Mouse (Mus musculus) left cerebral cortex, adult 18-20 months (tissue): ENCODE measurements around the gene Zbtb16. TPM values are rescaled to one million over a fixed set of nuclear protein-coding genes. Genes with fewer than 3 reads are reported as not detected.

Experiments used
- DNase-seq, 2 experiments: peaks; one replicate each; pipeline ENCODE4 v3.0.0; 2021 to 2022; ENCODE audit warnings: low spot score in 2 of 2, mixed read lengths in 1 of 2
- total RNA-seq, 2 experiments: library from RNA; stranded (reverse); gene quantifications; 2 replicates each; pipeline ENCODE4 v1.2.3; 2021

The Zbtb16 gene
- total RNA-seq, 2 experiments from 2014 or later, result 63.6 to 86.3 TPM

DNA sequence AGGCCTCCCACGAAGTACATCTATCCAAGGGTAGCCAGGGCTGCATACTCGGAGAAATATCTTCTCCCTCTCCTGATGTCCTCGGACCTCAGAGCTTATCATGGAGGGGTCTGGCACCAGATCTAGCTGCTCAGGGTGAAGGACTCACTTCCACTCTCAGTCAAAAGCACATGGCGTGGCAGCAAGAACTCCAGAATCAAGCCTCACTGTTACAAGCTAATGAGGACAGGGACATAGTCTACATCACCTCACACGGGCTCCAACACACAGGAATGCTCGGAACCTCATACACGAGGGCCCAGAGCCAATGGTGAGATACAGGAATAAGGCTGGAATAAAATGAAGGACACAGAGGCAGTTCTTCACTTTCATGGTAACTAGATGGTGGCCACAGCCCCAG lies 7.2 kb downstream of the Zbtb16 start:
- no peak for DNase-seq

DNA sequence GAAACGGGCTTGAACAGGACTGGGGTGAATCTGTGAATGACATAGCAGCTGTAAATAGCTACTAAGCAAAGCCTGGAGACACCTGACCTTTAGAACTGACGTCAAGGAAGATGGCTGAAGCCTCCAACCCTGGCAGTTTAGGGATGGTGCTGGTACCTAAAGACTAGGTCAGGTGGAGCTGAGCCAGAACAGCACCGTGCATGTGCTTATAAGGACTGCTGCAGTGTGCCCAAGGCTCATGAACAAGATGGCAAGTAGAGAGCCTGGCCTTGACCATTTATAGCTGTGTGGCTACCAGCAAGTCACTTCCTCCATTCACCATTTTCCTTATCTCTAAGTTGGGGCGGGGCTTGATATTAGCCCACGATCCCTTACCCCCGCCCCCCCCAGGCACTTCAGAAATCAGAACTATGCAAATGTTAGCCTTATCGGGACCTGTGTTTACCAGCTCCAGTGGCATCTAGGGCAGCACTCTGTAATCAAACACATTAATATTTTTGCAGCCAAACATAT lies 9.6 kb downstream of the Zbtb16 start:
- DNase-seq, result no peak

DNA sequence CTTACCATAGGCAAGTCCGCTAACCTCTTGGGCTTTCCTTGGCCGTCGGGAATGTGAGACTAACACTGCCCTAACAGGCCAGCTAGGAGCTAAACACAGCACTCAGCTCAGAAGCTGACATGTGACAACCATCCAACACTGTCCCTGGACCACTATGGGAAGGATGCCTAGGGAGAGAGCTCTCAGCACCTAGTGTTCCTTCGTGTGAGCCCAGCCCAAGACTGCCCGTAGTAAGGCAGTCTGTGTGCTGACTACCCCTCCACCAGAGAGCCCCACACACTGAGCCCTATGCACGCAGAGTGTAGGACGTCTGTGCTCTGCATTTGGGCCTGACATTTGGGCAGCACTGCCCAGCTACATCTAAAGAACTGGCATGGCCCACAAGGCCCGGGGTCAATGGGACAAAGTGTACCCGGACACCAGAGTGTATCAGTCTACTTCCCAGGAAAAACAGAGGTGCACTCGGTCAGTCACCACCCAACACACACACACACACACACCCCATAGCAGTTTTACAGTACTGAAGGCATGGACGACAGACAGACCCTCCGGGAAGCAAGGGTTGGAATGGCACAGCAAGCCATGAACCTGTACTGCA lies 11.4 kb downstream of the Zbtb16 start:
- DNase-seq, result no peak

DNA sequence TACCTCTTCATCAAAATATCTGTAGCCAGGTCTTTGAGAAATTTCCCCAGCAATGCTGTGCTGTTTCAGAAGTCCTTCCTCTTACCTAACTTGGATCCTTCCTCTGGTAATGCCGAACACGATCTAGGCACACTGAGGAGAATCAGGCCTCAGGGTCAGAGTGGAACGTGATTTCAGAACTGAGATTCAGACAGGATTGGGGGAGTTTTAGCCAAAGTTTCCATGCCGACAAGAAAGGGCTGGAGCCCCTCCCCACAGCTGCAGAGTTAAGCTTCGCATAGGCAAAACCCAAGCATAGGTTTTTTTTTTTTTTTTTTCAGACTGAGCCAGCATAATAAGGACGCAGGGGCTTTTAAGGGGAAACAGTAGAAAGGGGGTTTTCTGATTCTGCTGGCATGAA lies 12.2 kb downstream of the Zbtb16 start:
- DNase-seq, result no peak

DNA sequence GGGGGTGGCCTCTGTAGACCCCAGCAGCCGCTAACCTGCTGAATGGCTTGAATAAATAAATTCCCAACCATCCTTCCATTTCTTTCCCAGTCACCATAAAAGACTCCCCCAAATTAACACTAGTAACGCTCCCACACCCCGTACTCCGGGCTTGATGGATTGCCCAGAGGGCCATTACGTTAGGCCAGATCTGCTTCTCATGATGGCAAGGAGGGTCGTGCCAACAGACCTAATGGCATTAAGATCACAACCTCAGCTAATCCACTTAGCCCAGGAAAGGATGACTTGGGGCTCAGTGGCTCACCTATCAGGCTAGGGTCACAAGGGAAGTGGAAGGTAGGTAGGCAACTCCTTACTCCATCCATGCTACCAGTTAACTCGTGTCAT lies 12.7 kb downstream of the Zbtb16 start:
- DNase-seq, result no peak

DNA sequence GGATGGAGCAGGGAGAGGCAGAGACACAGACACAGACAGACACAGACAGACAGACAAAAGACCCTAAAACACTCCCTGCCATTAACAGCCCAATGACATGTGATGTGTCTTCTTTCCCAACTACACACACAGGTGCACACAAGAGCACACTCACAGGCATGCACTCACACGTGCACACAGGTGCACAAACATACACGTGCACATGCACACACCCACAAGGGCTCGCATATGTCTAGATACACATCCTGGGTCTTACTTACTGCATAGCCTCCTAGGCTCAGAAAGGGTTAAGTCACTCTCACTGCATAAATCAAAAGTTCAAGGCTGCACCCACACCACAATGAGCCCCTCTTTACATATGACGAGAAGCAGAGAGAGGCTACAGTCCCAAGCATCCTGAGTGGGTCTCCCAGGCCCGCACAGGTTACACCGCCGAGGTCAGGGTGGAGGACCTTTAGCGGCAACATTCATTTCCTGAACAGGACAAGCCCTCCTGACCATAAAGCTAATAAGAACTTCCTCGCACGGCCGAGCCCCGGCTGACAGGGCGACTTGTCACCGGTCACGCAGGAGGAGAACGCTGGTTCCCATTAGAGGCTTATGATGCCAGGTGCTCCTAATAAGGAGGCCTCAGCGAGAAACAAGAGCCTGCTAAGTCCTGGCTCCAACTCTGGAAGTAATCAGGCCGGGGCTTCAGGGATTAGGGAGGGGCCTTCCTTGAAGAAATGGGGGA lies 13.3 kb downstream of the Zbtb16 start:
- no peak for DNase-seq

DNA sequence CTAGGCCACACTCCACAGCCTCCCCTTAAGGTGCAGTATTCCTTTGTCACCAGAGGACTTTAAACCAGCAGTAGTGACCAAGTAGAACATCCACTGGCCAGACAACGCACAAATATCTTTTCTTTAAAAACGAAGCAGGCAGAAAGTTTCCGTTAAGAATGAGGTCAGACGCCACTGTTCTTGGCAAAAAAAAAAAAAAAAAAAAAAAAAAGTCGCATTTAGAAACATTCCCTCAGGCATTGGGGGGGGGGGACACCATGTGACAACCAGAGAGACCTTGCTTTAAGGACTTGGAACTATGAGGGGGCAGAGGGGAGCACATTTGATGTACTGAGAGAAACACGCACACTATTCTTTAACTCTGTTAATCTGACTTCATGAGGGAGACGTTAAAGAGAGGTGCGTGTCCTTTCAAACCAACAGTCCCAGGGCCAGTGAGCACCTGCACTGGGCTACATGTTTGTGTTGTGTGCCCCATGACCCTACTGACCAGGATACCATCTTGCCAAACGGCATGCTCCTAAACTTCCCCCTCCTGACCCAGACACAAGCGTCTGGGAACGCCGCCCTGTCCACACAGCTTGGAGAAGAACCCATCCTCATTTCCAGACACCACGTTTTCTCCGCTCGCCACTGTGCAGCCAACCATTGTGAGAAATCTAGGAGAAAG lies 14.0 kb downstream of the Zbtb16 start:
- DNase-seq, result no peak

DNA sequence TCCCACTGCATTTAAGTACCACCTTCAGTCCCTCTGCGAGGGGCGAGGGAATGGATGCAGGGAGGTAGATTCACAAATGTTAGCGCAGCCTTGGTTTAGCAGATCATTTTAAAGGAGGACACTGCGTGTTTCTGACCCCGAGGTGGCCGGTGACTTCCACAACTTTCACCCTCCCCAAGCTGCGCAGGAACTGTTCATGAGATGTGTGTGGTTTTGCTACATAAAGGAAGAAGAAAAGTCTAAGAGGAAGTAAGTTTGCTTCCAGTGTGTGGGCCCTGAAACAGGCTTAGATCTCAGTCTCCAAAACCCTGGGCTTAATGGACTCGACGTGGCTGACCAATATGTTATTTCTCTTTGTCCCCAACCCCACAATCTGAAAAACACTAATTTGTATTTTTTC lies 14.6 kb downstream of the Zbtb16 start:
- no peak for DNase-seq

DNA sequence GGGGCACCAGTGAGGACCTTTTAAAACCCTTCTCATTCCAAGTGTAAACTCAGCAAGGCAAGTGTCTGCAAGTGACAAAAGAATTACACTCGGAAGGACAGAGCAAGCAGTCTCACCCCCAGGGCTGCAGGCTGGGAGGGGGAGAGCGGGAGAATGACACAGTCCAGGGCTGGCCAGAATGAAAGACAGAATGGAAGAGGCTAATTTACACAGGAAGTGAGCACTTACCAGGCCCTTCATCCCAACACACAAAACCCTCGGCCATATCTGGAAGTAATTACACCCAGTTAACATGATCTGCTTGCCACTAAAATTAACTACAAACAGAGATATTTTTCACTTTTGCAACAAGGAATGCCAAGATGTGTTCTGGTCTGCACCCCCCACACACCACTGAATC lies 15.2 kb downstream of the Zbtb16 start:
- DNase-seq, result no peak

DNA sequence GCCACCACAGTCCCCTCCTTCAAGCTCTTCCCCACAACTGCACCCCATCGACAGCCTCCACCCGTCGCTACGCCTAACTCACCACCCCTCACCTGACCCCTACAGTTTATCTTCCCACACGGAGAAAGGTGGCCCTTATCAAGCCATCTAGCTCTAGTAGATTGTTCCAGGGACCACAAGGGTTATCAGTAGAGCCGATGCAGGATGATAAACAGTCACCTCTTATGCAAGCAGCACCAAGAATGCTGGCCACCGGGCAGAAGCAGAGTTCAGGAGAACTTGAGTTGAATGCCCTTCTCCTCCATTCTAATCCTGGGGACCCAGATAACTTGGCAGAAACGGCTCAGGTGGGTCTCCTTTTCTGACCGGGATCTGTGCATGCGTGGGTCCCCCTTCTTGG lies 16.3 kb downstream of the Zbtb16 start:
- DNase-seq, result no peak

DNA sequence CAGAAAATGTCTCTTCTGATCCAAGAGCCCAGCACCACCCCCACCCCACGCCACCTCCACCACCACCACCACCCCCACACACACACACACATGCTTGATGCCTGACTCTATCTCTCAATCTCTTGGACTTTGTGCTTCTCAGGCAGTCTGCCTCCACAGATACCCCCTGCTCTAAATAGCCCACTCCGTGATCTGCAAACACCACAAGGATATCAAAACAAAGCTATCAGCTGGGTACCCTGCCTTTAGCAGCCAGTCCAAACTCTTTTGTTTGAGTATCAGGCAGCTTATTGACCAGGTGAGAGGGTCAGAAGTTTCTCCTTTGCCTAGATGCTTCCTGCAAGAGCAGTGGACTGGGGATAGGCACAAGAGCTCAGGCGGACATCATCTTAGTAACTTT lies 16.9 kb downstream of the Zbtb16 start:
- DNase-seq, result no peak

DNA sequence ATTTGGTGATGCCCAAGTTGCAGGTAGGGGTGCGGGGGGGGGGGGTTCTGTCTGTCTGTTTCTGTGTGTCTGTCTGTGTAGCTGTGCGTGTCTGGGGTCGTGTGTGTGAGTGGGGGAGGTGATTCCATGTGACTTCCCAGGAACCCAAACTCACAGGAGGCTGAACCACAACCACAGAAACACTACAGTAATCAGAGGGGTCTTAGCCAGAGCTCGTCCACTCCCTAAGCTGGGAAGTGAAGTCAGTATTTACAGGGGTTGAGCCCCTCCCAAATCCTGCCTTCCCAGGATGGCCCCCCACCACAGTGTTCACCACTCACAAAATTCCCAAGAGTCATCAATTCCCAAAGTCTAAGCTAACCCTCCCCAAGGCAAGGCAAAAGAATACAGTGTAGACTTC lies 18.1 kb downstream of the Zbtb16 start:
- DNase-seq, result no peak

DNA sequence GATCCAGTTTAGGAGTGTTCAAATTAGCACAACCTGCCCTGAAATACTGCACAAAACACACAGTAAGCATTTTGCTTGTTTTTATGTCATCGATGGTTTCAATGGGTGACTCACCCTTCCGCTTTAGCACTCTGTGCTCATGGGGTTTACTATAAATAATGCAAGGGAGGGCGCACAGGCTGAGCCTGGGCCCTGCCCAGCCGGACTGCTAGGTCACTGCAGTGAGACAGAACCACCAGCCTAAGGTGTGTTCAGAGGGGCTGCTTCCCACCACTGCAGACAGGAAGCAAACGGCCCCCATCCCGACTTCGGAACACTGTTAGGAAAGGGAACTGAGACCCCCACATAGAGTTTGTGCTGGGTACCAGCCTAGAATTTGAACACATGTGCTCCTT lies 18.6 kb downstream of the Zbtb16 start:
- no peak for DNase-seq

DNA sequence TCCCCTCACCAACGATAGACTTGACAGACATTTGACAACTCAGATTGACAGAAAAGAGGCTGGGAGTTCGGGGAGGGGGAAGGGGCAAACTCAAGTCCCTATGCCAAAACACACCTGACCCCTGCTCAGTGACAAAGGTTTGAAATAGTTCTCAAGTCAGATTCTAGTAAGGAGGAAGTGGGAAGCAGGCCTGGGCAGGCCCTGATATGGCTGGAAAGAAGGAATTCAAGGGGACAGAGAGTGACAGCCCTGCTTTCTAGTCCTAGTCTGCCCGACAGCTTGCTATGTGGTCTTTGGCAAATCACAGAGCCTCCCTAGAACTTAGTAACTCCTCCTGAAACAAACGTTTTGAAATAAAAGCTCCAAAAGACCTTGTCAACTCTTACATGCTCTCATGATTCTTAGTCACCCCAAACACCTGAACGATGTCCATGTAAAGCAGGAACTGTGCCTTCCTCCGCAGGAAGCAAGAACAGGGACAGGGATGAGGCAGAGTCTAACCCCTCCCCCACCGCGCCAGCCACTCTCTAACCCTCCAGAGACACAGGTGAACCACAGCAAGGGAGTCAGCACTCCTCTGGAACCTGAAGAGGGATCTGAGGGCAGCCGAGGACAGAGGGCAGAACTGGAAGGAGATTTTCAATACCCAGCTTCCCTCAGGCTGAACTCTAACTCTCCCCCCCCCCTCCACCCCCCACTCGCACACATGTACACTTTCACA lies 19.2 kb downstream of the Zbtb16 start:
- DNase-seq, result no peak

DNA sequence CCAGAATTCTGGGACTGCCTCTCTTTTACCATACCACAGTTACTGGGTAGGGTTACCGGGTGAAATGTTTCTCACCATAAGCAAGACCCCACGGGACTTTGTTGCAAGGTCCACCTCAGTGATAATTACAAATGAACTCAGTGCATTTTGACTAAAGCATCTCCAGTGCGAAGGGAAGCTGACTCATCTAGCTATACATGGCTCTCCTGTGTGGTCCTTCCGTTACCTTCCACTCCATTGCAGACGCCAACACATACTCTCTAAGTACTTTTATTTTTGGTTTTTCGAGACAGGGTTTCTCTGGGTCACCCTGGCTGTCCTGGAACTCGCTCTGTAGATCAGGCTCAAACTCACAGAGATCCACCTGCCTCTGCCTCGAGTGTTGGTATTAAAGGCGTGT lies 19.9 kb downstream of the Zbtb16 start:
- DNase-seq, result no peak

DNA sequence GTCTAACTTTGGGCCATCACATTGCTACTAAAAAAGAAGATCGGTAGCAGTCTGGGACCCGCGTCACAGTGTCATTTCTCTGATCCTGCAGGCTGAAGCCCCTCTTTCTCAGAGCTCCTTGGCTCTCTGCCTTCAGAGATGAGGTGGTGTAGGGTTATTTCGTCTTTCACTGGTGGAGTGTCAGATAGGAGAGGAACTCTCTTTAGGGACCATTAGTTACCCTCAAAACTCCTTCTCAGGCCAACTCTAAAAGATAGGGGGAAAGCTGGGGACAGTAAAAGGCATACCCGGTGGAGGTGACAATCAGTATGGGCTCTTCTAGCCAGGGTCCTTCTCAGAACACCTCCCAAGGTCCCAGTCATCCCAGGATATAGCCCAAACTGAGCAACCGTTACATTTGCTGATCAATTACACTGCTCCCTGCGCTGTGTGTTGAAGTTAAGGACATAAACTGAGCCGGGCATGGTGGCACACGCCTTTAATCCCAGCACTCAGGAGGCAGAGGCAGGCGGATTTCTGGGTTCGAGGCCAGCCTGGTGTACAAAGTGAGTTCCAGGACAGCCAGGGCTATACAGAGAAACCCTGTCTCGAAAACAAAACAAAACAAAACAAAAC lies 21.0 kb downstream of the Zbtb16 start:
- DNase-seq, result no peak

DNA sequence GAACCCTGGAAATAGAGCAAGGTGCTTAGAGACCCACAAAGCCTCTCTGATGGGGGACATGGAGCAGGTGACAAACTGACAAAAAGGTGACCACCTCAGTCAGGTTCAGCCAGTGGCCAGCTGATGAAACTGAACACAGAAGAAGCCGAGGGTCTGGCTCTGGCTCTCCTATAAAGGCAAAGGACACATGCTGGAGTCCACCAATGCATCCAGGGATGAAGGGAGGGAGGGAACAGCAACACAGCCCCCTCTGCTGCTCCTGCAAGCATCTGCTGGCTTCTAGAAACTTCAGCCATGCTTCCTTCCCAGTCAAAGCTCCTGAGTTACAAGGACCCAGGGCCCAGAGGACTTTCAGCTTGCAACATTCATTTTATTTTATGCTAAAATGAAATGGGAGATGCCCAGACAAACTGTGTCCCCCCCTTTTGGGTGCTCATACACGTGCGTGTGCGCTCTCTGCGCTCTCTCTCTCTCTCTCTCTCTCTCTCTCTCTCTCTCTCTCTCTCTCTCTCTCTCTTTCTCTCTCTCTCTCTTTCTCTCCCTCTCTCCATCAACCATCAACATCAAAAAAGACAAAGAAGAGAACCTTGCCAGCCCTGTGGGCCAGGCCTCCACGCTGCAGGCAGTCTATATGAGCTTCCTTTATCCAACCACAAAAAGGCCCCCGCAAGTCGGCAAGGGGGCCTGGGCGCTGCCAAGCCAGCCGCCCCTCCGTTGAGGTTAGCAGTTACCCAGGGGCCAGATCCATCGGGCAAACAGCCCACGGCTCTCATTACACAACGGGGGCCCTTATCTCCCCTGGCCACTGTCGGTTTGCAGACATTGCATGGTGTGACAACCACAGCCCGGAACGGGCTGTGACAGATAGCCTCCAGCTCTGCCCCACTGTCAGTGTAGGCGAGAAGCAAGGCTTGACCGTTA lies 21.8 kb downstream of the Zbtb16 start:
- no peak for DNase-seq

DNA sequence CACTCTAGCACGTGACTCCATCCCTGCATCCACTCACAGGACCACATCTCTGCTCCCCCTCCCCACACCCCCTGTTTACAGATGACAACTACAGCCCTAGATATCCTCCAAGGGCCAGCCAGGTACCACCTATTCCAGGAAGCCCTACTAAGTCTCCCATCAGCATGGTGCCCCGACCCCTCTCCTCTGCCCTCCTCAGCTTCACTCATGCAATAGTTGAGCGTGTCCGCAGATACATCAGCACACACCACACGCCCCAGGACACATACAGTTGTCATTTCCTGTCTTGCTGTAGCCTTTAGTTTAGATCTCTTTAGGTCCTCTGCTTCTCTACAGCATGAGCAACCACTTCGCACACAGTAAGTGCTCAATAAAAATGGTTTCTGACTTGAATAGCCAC lies 23.7 kb downstream of the Zbtb16 start:
- DNase-seq, result no peak

DNA sequence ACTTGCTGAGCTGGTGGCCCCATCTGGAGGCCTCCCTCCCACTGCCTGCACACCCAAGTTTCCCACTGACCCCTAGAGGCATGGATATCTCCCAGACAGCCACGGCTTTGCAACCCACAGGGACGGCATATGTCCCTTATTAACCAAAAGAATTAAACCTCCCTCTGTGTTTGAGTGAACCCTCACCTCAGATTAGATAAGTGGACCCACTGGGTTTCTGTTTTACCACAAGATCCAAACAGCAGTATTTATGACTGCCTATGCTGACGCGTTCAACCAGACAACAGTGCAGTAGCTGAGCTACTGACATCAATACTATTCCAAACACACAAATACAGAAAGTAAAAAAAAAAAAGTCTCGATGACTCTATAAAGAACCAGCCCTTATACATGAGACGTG lies 29.4 kb downstream of the Zbtb16 start:
- no peak for DNase-seq

DNA sequence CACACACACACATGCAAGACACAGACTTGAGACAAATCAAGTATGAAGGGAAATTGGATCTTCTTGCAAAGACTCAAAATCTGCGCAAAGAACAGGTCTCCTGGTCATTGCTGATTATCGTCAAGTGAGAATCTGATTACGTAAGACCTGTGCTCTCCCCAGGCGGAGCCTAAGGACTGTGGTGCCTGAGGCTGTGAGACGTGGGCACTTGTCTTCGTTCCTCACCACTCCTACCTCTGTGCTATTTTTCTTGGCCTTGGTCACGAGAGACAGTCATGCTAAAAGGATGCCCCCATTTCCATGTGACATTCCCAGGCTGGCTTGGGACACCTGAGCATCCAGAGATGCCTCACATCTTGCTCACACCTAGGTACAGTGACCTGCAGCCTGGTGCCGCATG lies 30.2 kb downstream of the Zbtb16 start:
- peak in 1 of 2 experiments; percentile 42 for DNase-seq
